Mouse (Mus musculus): ENCODE results near the gene Sesn3. TPM values are rescaled to one million over a fixed set of nuclear protein-coding genes. Genes with fewer than 3 reads are reported as not detected.

The Sesn3 gene
- polyA plus RNA-seq, 1 experiment from 2014 or later = 27.5 TPM

DNA sequence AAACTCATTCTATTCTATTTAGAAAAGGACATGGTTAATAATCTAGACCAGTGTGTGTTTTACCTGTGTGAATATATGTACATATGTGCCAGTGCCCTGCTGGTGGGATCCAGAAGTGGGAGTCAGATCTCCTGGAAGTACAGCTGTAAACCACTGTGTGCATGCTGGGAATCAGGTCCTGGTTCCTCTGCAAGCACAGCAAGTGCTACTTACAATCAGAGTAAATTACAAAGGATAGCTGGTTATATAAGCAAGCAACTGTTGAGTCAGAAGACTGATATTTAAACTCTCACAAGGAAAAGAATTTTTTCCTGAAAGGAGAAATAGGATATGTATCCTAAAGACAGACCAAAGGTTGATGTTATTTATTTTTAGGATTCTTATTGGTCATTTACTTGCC is 13.6 kb downstream of the Sesn3 start:
- Histone ChIP-seq H3K4me1 (ENCODE audit: control insufficient read depth, insufficient read depth, low read length) (no peaks in the 10 kb centered on the region), H3K4me3 (ENCODE audit: low read depth, low read length) (no peak overlapping the region), H3K9me3 (replicated peaks; ENCODE audit: control insufficient read depth, low read length) (no peaks in the 10 kb centered on the region), H3K4me2 (ENCODE audit: low read depth, low read length) (no peak overlapping the region), H3K36me3 (replicated peaks; ENCODE audit: control insufficient read depth, insufficient read depth, low read depth, low read length) (no peaks in the 10 kb centered on the region), H3K27me3 (ENCODE audit: control insufficient read depth, insufficient read depth, low read length) (no peaks in the 10 kb centered on the region), H3K27ac (replicated peaks; ENCODE audit: low read depth, low read length) (no peak overlapping the region), H3K9ac (replicated peaks; ENCODE audit: low read length) (no peak overlapping the region)
- no peak for DNase-seq (ENCODE audit: low spot score)
- ATAC-seq (replicated peaks; ENCODE audit: insufficient number of reproducible peaks, low FRiP score, low TSS enrichment, low read depth) = no peak

DNA sequence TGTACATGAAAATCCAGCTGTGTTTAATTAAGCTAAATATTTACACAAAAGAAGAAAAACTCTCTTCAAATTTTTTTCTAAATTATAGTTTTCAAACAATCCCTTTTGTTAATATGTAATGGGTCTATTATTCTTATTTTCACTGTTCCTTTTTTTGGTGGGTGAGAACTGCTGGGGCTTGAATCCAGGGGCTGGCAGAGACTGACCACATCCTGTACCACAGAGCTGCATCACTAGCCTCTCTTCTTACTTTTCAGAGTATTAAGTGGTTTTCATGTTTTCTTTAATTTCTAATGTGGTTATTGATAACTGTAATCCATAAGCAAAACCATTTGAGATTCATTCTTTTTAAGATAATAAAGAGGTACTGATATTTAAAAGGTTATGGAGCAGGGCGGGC is 19.0 kb downstream of the Sesn3 start:
- WGBS = 100% methylated on average over 1 of the region's 1 CpGs
- DNase-seq (ENCODE audit: low spot score) (no peak), ATAC-seq (replicated peaks; ENCODE audit: insufficient number of reproducible peaks, low FRiP score, low TSS enrichment, low read depth) (no peak)

DNA sequence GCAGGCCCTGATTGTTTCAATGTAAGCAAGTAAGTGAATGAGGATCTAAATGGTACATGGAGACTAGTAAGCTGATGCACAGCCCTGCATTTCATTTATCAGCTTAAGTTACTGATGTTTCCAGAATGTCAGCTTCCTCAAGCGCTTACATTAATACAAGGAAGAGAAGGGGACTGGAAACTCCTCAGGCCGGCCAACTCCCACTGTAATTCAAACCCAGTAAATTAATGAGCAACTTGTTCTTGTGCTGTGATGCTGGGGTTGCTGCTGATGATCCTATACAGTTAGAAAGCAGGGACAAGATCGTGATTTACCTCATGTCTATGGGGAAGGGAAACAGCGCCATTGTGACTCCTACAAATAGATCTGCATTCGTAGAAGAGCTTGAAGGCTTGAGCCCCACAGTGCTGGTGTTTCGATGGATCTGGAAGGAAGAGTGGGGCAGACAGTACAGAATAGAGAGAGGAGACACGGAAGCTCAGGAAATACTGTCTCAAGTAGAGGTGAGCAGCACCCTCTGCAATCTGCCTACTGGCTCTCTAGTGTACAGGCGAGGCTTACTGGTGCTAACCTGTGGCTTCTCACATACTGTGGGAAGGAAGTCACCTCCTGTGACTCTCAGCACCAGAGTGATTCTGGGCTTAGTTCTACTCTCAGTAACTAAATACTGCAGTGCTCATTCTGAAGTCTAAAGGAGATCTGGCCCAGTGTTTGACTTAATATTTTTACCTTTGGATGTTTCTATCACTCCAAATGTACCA is 21.0 kb downstream of the Sesn3 start:
- H3K9ac ChIP-seq (replicated peaks; ENCODE audit: low read length) = no peak overlapping the region
- ATAC-seq (replicated peaks; ENCODE audit: insufficient number of reproducible peaks, low FRiP score, low TSS enrichment, low read depth) (no peak), DNase-seq (ENCODE audit: low spot score) (no peak)
- no peaks in the 10 kb centered on the region for H3K9me3 ChIP-seq (replicated peaks; ENCODE audit: control insufficient read depth, low read length)
- WGBS = 91% methylated on average over 8 of the region's 8 CpGs
- no peak overlapping the region for H3K27ac ChIP-seq (replicated peaks; ENCODE audit: low read depth, low read length)
- H3K36me3 ChIP-seq (replicated peaks; ENCODE audit: control insufficient read depth, insufficient read depth, low read depth, low read length) = no peaks in the 10 kb centered on the region
- no peak overlapping the region for H3K4me2 ChIP-seq (ENCODE audit: low read depth, low read length)
- no peaks in the 10 kb centered on the region for H3K4me1 ChIP-seq (ENCODE audit: control insufficient read depth, insufficient read depth, low read length)
- H3K27me3 ChIP-seq (ENCODE audit: control insufficient read depth, insufficient read depth, low read length) = no peaks in the 10 kb centered on the region
- no peak overlapping the region for H3K4me3 ChIP-seq (ENCODE audit: low read depth, low read length)

More for the DNA sequence above, 19.0 kb downstream of the Sesn3 start:
- H3K27ac ChIP-seq (replicated peaks; ENCODE audit: low read depth, low read length) = no peak overlapping the region
- no peaks in the 10 kb centered on the region for H3K4me1 ChIP-seq (ENCODE audit: control insufficient read depth, insufficient read depth, low read length)
- H3K4me3 ChIP-seq (ENCODE audit: low read depth, low read length) = no peak overlapping the region
- H3K36me3 ChIP-seq (replicated peaks; ENCODE audit: control insufficient read depth, insufficient read depth, low read depth, low read length) = no peaks in the 10 kb centered on the region
- H3K4me2 ChIP-seq (ENCODE audit: low read depth, low read length) = no peak overlapping the region
- no peak overlapping the region for H3K9ac ChIP-seq (replicated peaks; ENCODE audit: low read length)
- no peaks in the 10 kb centered on the region for H3K9me3 ChIP-seq (replicated peaks; ENCODE audit: control insufficient read depth, low read length)
- no peaks in the 10 kb centered on the region for H3K27me3 ChIP-seq (ENCODE audit: control insufficient read depth, insufficient read depth, low read length)

DNA sequence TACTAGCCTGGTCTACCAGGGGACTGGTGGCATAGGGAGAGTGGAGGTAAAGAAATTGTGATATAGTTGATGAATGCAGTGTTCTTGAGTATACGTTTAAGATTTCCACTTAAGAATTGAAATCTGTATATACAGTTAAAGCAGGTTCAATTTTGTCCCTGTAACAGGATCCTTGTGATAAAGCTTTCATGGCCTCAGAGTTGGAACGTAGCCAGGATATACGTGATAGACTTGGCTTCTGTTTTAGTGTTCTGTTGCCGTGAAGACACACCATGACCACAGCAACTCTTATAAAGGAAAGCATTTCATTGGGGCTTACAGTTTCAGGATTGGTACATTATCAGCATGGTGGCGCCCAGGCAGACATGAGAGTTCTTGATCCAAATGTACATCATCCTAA is 22.3 kb downstream of the Sesn3 start:
- Histone ChIP-seq H3K9ac (replicated peaks; ENCODE audit: low read length) (no peak overlapping the region), H3K4me1 (ENCODE audit: control insufficient read depth, insufficient read depth, low read length) (no peaks in the 10 kb centered on the region), H3K27ac (replicated peaks; ENCODE audit: low read depth, low read length) (no peak overlapping the region), H3K4me2 (ENCODE audit: low read depth, low read length) (no peak overlapping the region), H3K9me3 (replicated peaks; ENCODE audit: control insufficient read depth, low read length) (no peaks in the 10 kb centered on the region), H3K4me3 (ENCODE audit: low read depth, low read length) (no peak overlapping the region), H3K27me3 (ENCODE audit: control insufficient read depth, insufficient read depth, low read length) (no peaks in the 10 kb centered on the region), H3K36me3 (replicated peaks; ENCODE audit: control insufficient read depth, insufficient read depth, low read depth, low read length) (no peaks in the 10 kb centered on the region)
- ATAC-seq (replicated peaks; ENCODE audit: insufficient number of reproducible peaks, low FRiP score, low TSS enrichment, low read depth) = no peak
- WGBS = 93% methylated on average over 5 of the region's 5 CpGs
- no peak for DNase-seq (ENCODE audit: low spot score)

DNA sequence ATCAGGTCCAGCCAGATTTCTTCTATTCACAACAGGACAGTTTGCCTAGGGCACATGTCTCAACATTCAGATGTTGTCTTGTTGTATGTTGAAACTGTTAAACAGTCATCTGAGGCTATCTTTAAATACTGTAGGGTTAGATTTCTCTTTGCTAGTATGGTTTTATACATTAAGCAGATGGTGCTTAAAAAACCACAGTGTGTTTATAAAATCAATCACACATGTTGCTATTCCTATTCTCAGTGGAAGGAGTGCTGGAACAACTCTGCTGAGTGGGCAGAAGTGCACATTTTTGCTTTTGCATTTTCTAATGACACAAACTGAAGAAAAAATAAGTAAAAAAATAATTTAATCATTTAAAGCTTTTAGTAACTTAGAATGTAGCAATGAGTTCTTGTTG is 25.0 kb downstream of the Sesn3 start:
- DNase-seq (ENCODE audit: low spot score) = no peak
- H3K4me3 ChIP-seq (ENCODE audit: low read depth, low read length) = no peak overlapping the region
- H3K36me3 ChIP-seq (replicated peaks; ENCODE audit: control insufficient read depth, insufficient read depth, low read depth, low read length) = no peaks in the 10 kb centered on the region
- H3K9ac ChIP-seq (replicated peaks; ENCODE audit: low read length) = no peak overlapping the region
- H3K27me3 ChIP-seq (ENCODE audit: control insufficient read depth, insufficient read depth, low read length) = no peaks in the 10 kb centered on the region
- H3K9me3 ChIP-seq (replicated peaks; ENCODE audit: control insufficient read depth, low read length) = no peaks in the 10 kb centered on the region
- no peak overlapping the region for H3K27ac ChIP-seq (replicated peaks; ENCODE audit: low read depth, low read length)
- no peak overlapping the region for H3K4me2 ChIP-seq (ENCODE audit: low read depth, low read length)
- ATAC-seq (replicated peaks; ENCODE audit: insufficient number of reproducible peaks, low FRiP score, low TSS enrichment, low read depth) = no peak
- no peaks in the 10 kb centered on the region for H3K4me1 ChIP-seq (ENCODE audit: control insufficient read depth, insufficient read depth, low read length)

DNA sequence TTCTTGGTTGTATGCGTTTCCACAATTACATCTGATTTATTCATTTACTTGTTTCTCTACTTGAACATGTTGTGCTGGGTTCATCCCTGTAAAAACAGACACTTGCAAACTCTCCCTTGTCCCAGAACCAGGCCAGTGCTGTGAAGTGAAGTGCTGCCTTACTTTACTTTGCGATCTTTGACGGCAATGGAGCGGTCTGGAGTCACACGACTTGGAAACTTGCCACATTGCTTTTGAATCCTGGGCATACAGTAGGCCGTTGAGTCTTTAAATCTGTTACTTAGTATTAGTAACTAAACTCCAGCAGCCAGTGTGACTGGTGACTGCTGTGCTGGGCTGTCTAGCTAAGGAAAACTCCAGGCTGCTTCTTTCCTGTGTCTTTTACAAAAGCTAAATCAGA is 25.9 kb downstream of the Sesn3 start:
- no peaks in the 10 kb centered on the region for H3K27me3 ChIP-seq (ENCODE audit: control insufficient read depth, insufficient read depth, low read length)
- no peak overlapping the region for H3K27ac ChIP-seq (replicated peaks; ENCODE audit: low read depth, low read length)
- WGBS = 84% methylated on average over 6 of the region's 6 CpGs
- no peaks in the 10 kb centered on the region for H3K9me3 ChIP-seq (replicated peaks; ENCODE audit: control insufficient read depth, low read length)
- H3K9ac ChIP-seq (replicated peaks; ENCODE audit: low read length) = no peak overlapping the region
- H3K4me1 ChIP-seq (ENCODE audit: control insufficient read depth, insufficient read depth, low read length) = no peaks in the 10 kb centered on the region
- no peak overlapping the region for H3K4me3 ChIP-seq (ENCODE audit: low read depth, low read length)
- H3K4me2 ChIP-seq (ENCODE audit: low read depth, low read length) = no peak overlapping the region
- no peaks in the 10 kb centered on the region for H3K36me3 ChIP-seq (replicated peaks; ENCODE audit: control insufficient read depth, insufficient read depth, low read depth, low read length)
- no peak for DNase-seq (ENCODE audit: low spot score)
- no peak for ATAC-seq (replicated peaks; ENCODE audit: insufficient number of reproducible peaks, low FRiP score, low TSS enrichment, low read depth)

DNA sequence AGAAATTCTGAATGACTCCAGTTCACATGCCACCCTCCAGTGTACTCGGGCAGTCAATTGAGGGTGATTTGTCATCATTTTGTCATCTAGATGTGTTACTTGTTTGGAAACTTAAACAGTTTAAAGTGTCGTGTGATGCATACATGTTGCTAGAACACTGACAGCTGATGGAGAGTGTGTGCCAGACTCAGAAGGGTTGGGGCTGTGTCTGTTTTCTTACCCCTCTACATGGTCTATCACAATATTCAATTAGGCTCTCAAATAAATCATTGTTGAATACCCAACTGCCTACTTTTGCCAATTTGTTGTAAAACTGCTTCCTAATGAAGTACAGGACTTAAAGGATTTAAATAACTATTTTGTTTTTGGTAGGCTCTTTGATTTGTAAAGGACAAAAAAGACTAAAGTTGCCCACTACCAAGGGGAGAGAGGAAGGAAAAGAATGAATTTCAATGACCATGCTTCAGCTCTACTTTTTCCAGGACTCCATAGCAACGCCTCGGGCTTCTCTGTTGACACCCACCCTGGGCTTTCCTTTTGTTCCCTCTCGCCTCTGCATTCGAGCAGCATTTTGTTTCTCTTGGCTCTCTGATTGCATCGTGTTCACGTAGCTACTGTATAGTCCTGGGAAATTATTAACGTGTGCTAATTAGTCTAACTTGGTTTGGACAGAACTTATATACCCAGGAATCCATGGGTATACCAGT is 29.5 kb downstream of the Sesn3 start:
- H3K27me3 ChIP-seq (ENCODE audit: control insufficient read depth, insufficient read depth, low read length) = no peaks in the 10 kb centered on the region
- ATAC-seq (replicated peaks; ENCODE audit: insufficient number of reproducible peaks, low FRiP score, low TSS enrichment, low read depth) = no peak
- no peaks in the 10 kb centered on the region for H3K4me1 ChIP-seq (ENCODE audit: control insufficient read depth, insufficient read depth, low read length)
- no peaks in the 10 kb centered on the region for H3K9me3 ChIP-seq (replicated peaks; ENCODE audit: control insufficient read depth, low read length)
- H3K4me2 ChIP-seq (ENCODE audit: low read depth, low read length) = no peak overlapping the region
- WGBS = 68% methylated on average over 9 of the region's 9 CpGs
- no peak overlapping the region for H3K27ac ChIP-seq (replicated peaks; ENCODE audit: low read depth, low read length)
- no peak for DNase-seq (ENCODE audit: low spot score)
- no peak overlapping the region for H3K4me3 ChIP-seq (ENCODE audit: low read depth, low read length)
- H3K36me3 ChIP-seq (replicated peaks; ENCODE audit: control insufficient read depth, insufficient read depth, low read depth, low read length) = no peaks in the 10 kb centered on the region
- no peak overlapping the region for H3K9ac ChIP-seq (replicated peaks; ENCODE audit: low read length)

DNA sequence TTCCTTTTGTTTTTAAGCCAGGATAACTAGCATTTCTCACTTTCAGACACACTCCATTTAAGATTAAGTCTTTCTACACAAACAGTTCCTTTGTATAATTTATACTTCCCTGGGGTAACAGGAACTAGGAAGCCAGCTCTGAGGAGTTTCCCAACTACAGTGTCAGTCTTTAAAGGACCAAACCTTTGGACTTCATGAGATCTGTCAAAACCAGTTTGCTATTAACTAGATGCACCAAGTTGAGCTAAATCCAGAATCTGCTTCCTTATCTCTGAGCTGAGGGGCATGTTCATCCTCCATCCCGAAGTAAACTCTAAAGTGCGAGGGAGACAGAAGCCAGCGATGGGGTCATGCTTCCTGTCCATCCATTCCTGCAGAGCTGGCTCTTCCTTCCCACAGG is 32.5 kb downstream of the Sesn3 start:
- Histone ChIP-seq H3K27ac (replicated peaks; ENCODE audit: low read depth, low read length) (no peak overlapping the region), H3K9ac (replicated peaks; ENCODE audit: low read length) (no peak overlapping the region), H3K9me3 (replicated peaks; ENCODE audit: control insufficient read depth, low read length) (no peaks in the 10 kb centered on the region), H3K36me3 (replicated peaks; ENCODE audit: control insufficient read depth, insufficient read depth, low read depth, low read length) (no peaks in the 10 kb centered on the region; the same call in 1 of the 2 replicates), H3K27me3 (ENCODE audit: control insufficient read depth, insufficient read depth, low read length) (no peaks in the 10 kb centered on the region), H3K4me1 (ENCODE audit: control insufficient read depth, insufficient read depth, low read length) (no peaks in the 10 kb centered on the region), H3K4me2 (ENCODE audit: low read depth, low read length) (no peak overlapping the region), H3K4me3 (ENCODE audit: low read depth, low read length) (no peak overlapping the region)
- no peak for ATAC-seq (replicated peaks; ENCODE audit: insufficient number of reproducible peaks, low FRiP score, low TSS enrichment, low read depth)
- no peak for DNase-seq (ENCODE audit: low spot score)
- WGBS = 88% methylated on average over 3 of the region's 3 CpGs

Data from embryonic facial prominence, embryonic 11.5 days (tissue).